ENCODE assay signal across 8 mouse cellular contexts in genomic region chr17:78936466-78937228, GRCm38 (mm10). TPM values are rescaled to one million over a fixed set of nuclear protein-coding genes. Genes with fewer than 3 reads are reported as not detected.
DNase-seq lines count a peak whose midpoint lies in the region; ATAC-seq lines count a peak whose summit lies in the region.

TSS of gene Cebpz (minus strand) at chr17:78937066.
TSS of gene Ndufaf7 (plus strand) at chr17:78937136.

- H3K9ac ChIP-seq in hindbrain, embryonic 16.5 days (ENCODE audit: low read depth, low read length) = peak within 1 kb of the TSS; percentile 86

- no peaks in the 10 kb centered on the region for H3K27me3 ChIP-seq in hindbrain, embryonic 16.5 days (replicated peaks; ENCODE audit: control insufficient read depth, insufficient read depth, low read length)

- no peaks in the 10 kb centered on the region for H3K9me3 ChIP-seq in hindbrain, embryonic 16.5 days (ENCODE audit: control insufficient read depth, low read length)

- H3K27ac ChIP-seq in hindbrain, embryonic 16.5 days (ENCODE audit: low read depth, low read length) = peak within 1 kb of the TSS; percentile 71
- H3K27ac ChIP-seq in macrophage = peak within 1 kb of the TSS; percentile 50

- H3K79me2 ChIP-seq in macrophage (ENCODE audit: inconsistent target) = peaks cover 44% of the 10 kb centered on the region

- peak within 1 kb of the TSS; percentile 94 for H3K4me3 ChIP-seq in hindbrain, embryonic 16.5 days (ENCODE audit: low read length)
- peak within 1 kb of the TSS; percentile 99 for H3K4me3 ChIP-seq in macrophage (ENCODE audit: inconsistent target)

- peaks cover 24% of the 10 kb centered on the region for H3K36me3 ChIP-seq in hindbrain, embryonic 16.5 days (ENCODE audit: control insufficient read depth, insufficient read depth, low read length)
- peaks cover 38% of the 10 kb centered on the region; the same call in 1 of the 2 replicates for H3K36me3 ChIP-seq in macrophage (ENCODE audit: inconsistent target)

- peak within 1 kb of the TSS; percentile 87 for H3K4me2 ChIP-seq in hindbrain, embryonic 16.5 days (ENCODE audit: low read length)

- DNase-seq in T-cell, adult 2 months (ENCODE audit: low spot score) = peak; percentile 98
- peak; percentile 97 to 98 for DNase-seq in cerebellum, postnatal 36 days
- DNase-seq in gastrocnemius, adult 18-20 months (ENCODE audit: low spot score) = peak; percentile 96
- DNase-seq in left cerebral cortex, adult 18-20 months (ENCODE audit: low spot score in 2 of 2) = peak; percentile 97 to 98
- peak; percentile 98 for DNase-seq in right cerebral cortex, adult 18-20 months
- peak; percentile 77 for DNase-seq in urinary bladder, postnatal 10 days (ENCODE audit: low spot score)

- ATAC-seq in hindbrain, embryonic 16.5 days = peak; percentile 100

- 0% methylated on average over 45 of the region's 45 CpGs for WGBS in hindbrain, embryonic 16.5 days
- WGBS in macrophage (ENCODE audit: missing documents) = 1% methylated on average over 45 of the region's 45 CpGs

- peaks cover 13% of the 10 kb centered on the region for H3K4me1 ChIP-seq in hindbrain, embryonic 16.5 days (ENCODE audit: control insufficient read depth, insufficient read depth, low read depth, low read length)

RNA-seq across cellular contexts. Expression of gene Cebpz, which starts in this region (rescaled TPM):
- total RNA-seq in gastrocnemius, adult 18-20 months (2021) = 10 to 100 TPM; 25.6 to 28.5 TPM
- polyA plus RNA-seq in hindbrain, embryonic 16.5 days (2015; fragmentation: Nextera tagmentation; extraction: Ambion mirVana) = 29.7 and 32.0 TPM in 2 replicates
- total RNA-seq in left cerebral cortex, adult 18-20 months (2021) = 10 to 100 TPM; 36.2 to 36.3 TPM
- total RNA-seq in macrophage (2018; cell fraction: chromatin; rRNA removed) = 10 to 100 TPM; 11.0 to 41.7 (median 29.6) TPM
- 10 to 100 TPM; 12.2 to 20.0 (median 16.6) TPM for total RNA-seq in macrophage (2018; cell fraction: cytosol; rRNA removed)
- total RNA-seq in macrophage (2018; cell fraction: nucleus; rRNA removed) = 10 to 100 TPM; 12.3 to 55.9 (median 16.8) TPM
- polyA plus RNA-seq in macrophage (2018) = 14.3 to 26.7 TPM (median 23.4 TPM) in 3 replicates

RNA-seq across cellular contexts. Expression of gene Ndufaf7, which starts in this region (rescaled TPM):
- 10 to 100 TPM; 22.6 to 28.5 TPM for total RNA-seq in gastrocnemius, adult 18-20 months (2021)
- polyA plus RNA-seq in hindbrain, embryonic 16.5 days (2015; fragmentation: Nextera tagmentation; extraction: Ambion mirVana) = 63.9 and 65.9 TPM in 2 replicates
- total RNA-seq in left cerebral cortex, adult 18-20 months (2021) = 10 to 100 TPM; 62.9 to 67.4 TPM
- 10 to 100 TPM in 13 of 26 experiments, 1 to 10 TPM in 13; 1.8 to 29.0 (median 9.5) TPM for total RNA-seq in macrophage (2018; cell fraction: chromatin; rRNA removed)
- total RNA-seq in macrophage (2018; cell fraction: cytosol; rRNA removed) = 10 to 100 TPM in 9 of 26 experiments, 1 to 10 TPM in 17; 5.1 to 14.2 (median 8.5) TPM
- total RNA-seq in macrophage (2018; cell fraction: nucleus; rRNA removed) = 10 to 100 TPM in 9 of 26 experiments, 1 to 10 TPM in 17; 1.3 to 22.2 (median 6.4) TPM
- polyA plus RNA-seq in macrophage (2018) = 8.2 to 13.6 TPM (median 8.5 TPM) in 3 replicates

Comparison
In these comparisons a context has a peak if more than half of its experiments do, and no peak if none do; other contexts are left out.
1. Peak in every context shown above with its lines: DNase-seq, ATAC-seq, H3K4me3 ChIP-seq and H3K27ac ChIP-seq.